Mouse (Mus musculus) CH12.LX (cell line): ENCODE measurements at regions not wholly inside any gene's neighbourhood (a gene's known extent, or its start where the extent isn't known, plus 50 kb on each side); places are given as distances from the start of the nearest gene placed in this dataset.

Source experiments
- DNase-seq: peaks from one replicate; pipeline ENCODE4 v3.0.0-alpha.2; 2013; ENCODE audit errors: extremely low read depth
- H3K27ac ChIP-seq: 2 replicates; pipeline ENCODE4 v1.5.1; 2012; ENCODE audit warnings: low read depth, mild to moderate bottlenecking, control low read depth, moderate library complexity; ENCODE audit not compliant: insufficient read depth
- H3K27me3 ChIP-seq: replicated peaks from 2 replicates; pipeline ENCODE3; 2012; ENCODE audit warnings: inconsistent platforms
- H3K36me3 ChIP-seq, 2 experiments: replicated peaks in 1 of 2; 2 replicates each; pipeline versions ENCODE3 to v1.6.1; 2012; ENCODE audit warnings: inconsistent platforms in 1 of 2, low read length in 1 of 2, mild to moderate bottlenecking in 1 of 2, mixed read lengths in 1 of 2, moderate library complexity in 1 of 2; ENCODE audit not compliant: control insufficient read depth in 1 of 2, insufficient read depth in 1 of 2
- H3K4me1 ChIP-seq, 2 experiments: 2 replicates each; pipeline ENCODE4 v1.6.1; 2012; ENCODE audit warnings: inconsistent platforms in 1 of 2, moderate library complexity in 1 of 2; ENCODE audit not compliant: insufficient read depth in 2 of 2, control insufficient read depth in 1 of 2
- H3K4me2 ChIP-seq: 2 replicates; pipeline ENCODE4 v1.6.1; 2012; ENCODE audit warnings: low read depth, mild to moderate bottlenecking, control low read depth; ENCODE audit not compliant: poor library complexity, insufficient read depth, severe bottlenecking
- H3K4me3 ChIP-seq, 3 experiments: fragments of 150-350 bp in 1 of 3; sonication (generic) in 1 of 3; replicated peaks in 1 of 3; 2 replicates each; pipeline versions ENCODE3 to v1.5.1; 2011 to 2012; ENCODE audit warnings: low read depth in 2 of 3, low read length in 2 of 3, mild to moderate bottlenecking in 2 of 3, moderate library complexity in 2 of 3, control low read depth in 1 of 3, improper control_type of control experiment in 1 of 3, inconsistent platforms in 1 of 3, mixed read lengths in 1 of 3; ENCODE audit not compliant: poor library complexity in 1 of 3
- H3K79me2 ChIP-seq: replicated peaks from 2 replicates; pipeline ENCODE4 v1.6.1; 2012; ENCODE audit warnings: mild to moderate bottlenecking, moderate library complexity; ENCODE audit not compliant: control insufficient read depth, poor library complexity, insufficient read depth, severe bottlenecking; ENCODE audit errors: extremely low read depth
- H3K9ac ChIP-seq: 2 replicates; pipeline ENCODE4 v1.6.1; 2012; ENCODE audit warnings: low read depth, mild to moderate bottlenecking, control low read depth, moderate library complexity; ENCODE audit not compliant: insufficient read depth
- H3K9me3 ChIP-seq: replicated peaks from 2 replicates; pipeline ENCODE3; 2012; ENCODE audit warnings: low read length, inconsistent platforms, mixed read lengths
- CHD1 ChIP-seq: IDR thresholded peaks from 2 replicates; pipeline ENCODE4 v1.6.1; 2012; ENCODE audit warnings: low read depth, low read length, improper control_type of control experiment, inconsistent platforms
- E2F4 ChIP-seq: IDR thresholded peaks from 2 replicates; pipeline ENCODE4 v1.6.1; 2011; ENCODE audit warnings: low read depth, low read length, improper control_type of control experiment; ENCODE audit not compliant: insufficient replicate concordance
- HCFC1 ChIP-seq: IDR thresholded peaks from 2 replicates; pipeline ENCODE4 v1.6.1; 2012; ENCODE audit warnings: low read depth, mild to moderate bottlenecking, inconsistent platforms, low read length, improper control_type of control experiment
- IRF4 ChIP-seq: IDR thresholded peaks from 2 replicates; pipeline ENCODE4 v1.6.1; 2014; ENCODE audit warnings: low read depth, mild to moderate bottlenecking, inconsistent platforms, low read length, improper control_type of control experiment
- MAFK ChIP-seq: IDR thresholded peaks from 2 replicates; pipeline ENCODE4 v1.6.1; 2011; ENCODE audit warnings: low read length, improper control_type of control experiment; ENCODE audit not compliant: insufficient replicate concordance
- MXI1 ChIP-seq: IDR thresholded peaks from 2 replicates; pipeline ENCODE4 v1.6.1; 2011; ENCODE audit warnings: mild to moderate bottlenecking, low read depth, low read length, improper control_type of control experiment
- NELFE ChIP-seq: IDR thresholded peaks from 2 replicates; pipeline ENCODE4 v1.6.1; 2011; ENCODE audit warnings: low read depth, low read length, improper control_type of control experiment
- PAX5 ChIP-seq: IDR thresholded peaks from 2 replicates; pipeline ENCODE4 v1.6.1; 2012; ENCODE audit warnings: low read length, inconsistent platforms, mixed read lengths
- POLR2A ChIP-seq: IDR thresholded peaks from 2 replicates; pipeline ENCODE4 v1.6.1; 2011; ENCODE audit warnings: low read depth, mild to moderate bottlenecking, improper control_type of control experiment, low read length
- POLR2AphosphoS2 ChIP-seq: IDR thresholded peaks from 2 replicates; pipeline ENCODE4 v1.6.1; 2011; ENCODE audit warnings: low read depth, low read length, improper control_type of control experiment
- RCOR1 ChIP-seq: conservative IDR thresholded peaks from 2 replicates; pipeline ENCODE4 v1.6.1; 2012; ENCODE audit warnings: low read depth, mild to moderate bottlenecking, inconsistent platforms, low read length, improper control_type of control experiment
- SIN3A ChIP-seq: IDR thresholded peaks from 2 replicates; pipeline ENCODE4 v1.6.1; 2012; ENCODE audit warnings: low read length, improper control_type of control experiment, inconsistent platforms
- SMC3 ChIP-seq: IDR thresholded peaks from 2 replicates; pipeline ENCODE4 v1.6.1; 2011; ENCODE audit warnings: low read depth, low read length, improper control_type of control experiment
- TCF12 ChIP-seq: IDR thresholded peaks from 2 replicates; pipeline ENCODE4 v1.6.1; 2014; ENCODE audit warnings: low read depth, mild to moderate bottlenecking, inconsistent platforms, low read length, improper control_type of control experiment
- UBTF ChIP-seq: IDR thresholded peaks from 2 replicates; pipeline ENCODE4 v1.6.1; 2012; ENCODE audit warnings: low read depth, mild to moderate bottlenecking, inconsistent platforms, low read length, improper control_type of control experiment, moderate library complexity
- USF1 ChIP-seq: IDR thresholded peaks from 2 replicates; pipeline ENCODE4 v1.6.1; 2014; ENCODE audit warnings: low read depth, mild to moderate bottlenecking, inconsistent platforms, low read length, improper control_type of control experiment
- USF2 ChIP-seq: conservative IDR thresholded peaks from 2 replicates; pipeline ENCODE4 v1.6.1; 2011; ENCODE audit warnings: low read depth, low read length, improper control_type of control experiment
- ZC3H11A ChIP-seq: IDR thresholded peaks from 2 replicates; pipeline ENCODE4 v1.6.1; 2012; ENCODE audit warnings: low read depth, mild to moderate bottlenecking, inconsistent platforms, low read length, improper control_type of control experiment
- ZKSCAN1 ChIP-seq: IDR thresholded peaks from 2 replicates; pipeline ENCODE4 v1.6.1; 2012; ENCODE audit warnings: low read depth, inconsistent platforms, low read length, improper control_type of control experiment, borderline replicate concordance
- ZMIZ1 ChIP-seq: IDR thresholded peaks from 2 replicates; pipeline ENCODE4 v1.6.1; 2012; ENCODE audit warnings: low read depth, mild to moderate bottlenecking, inconsistent platforms, low read length, improper control_type of control experiment
- dilution Hi-C: fragments of 300-500 bp; cut with MboI; formaldehyde crosslinking; loops from 2 replicates; pipeline ENCODE4 v1.14.3; 2020; ENCODE audit warnings: low sequenced_read_pairs; ENCODE audit not compliant: extremely low pct_unique_long_range_greater_than_20kb, extremely low pct_ligation_motif_present
- in situ Hi-C: fragments of 300-500 bp; cut with MboI; formaldehyde crosslinking; loops from 3 replicates; pipeline ENCODE4 v1.14.3; 2019; ENCODE audit warnings: low sequenced_read_pairs, low pct_ligation_motif_present, low pct_unique_long_range_greater_than_20kb, mixed read lengths

- dilution Hi-C loops (no loop called here), in situ Hi-C loops (no loop called here)
- no peak for TF ChIP-seq ZC3H11A
- TF ChIP-seq IRF4, result no peak
- TF ChIP-seq HCFC1, result no peak
- no peak for TF ChIP-seq ZKSCAN1
- Histone ChIP-seq H3K9ac (no peak overlapping the region), H3K27ac (no peak overlapping the region), H3K79me2 (no peaks in the 10 kb centered on the region), H3K27me3 (no peaks in the 10 kb centered on the region), H3K36me3 (no peaks in the 10 kb centered on the region), H3K4me2 (no peak overlapping the region), H3K4me3 (no peak overlapping the region), H3K9me3 (no peaks in the 10 kb centered on the region), H3K4me1 (peaks cover 3 to 4% of the 10 kb centered on the region in 2 experiments; a peak in 3 of 4 replicates)
- no peak for DNase-seq
Observed at GRCm38 (mm10) chr5:73887306-73887958, 180.8 kb downstream of the Usp46 start.

GRCm38 (mm10) chr5:73888391-73888790, 179.8 kb downstream of the Usp46 start:
- Histone ChIP-seq H3K27me3 (no peaks in the 10 kb centered on the region), H3K9me3 (no peaks in the 10 kb centered on the region), H3K4me3 (no peak overlapping the region), H3K4me1 (peaks cover 3 to 4% of the 10 kb centered on the region in 2 experiments; a peak in 3 of 4 replicates), H3K27ac (no peak overlapping the region), H3K36me3 (no peaks in the 10 kb centered on the region), H3K9ac (no peak overlapping the region), H3K4me2 (no peak overlapping the region), H3K79me2 (no peaks in the 10 kb centered on the region)
- in situ Hi-C loops, result no loop called here
- no peak for TF ChIP-seq RCOR1
- no peak for TF ChIP-seq POLR2A
- TF ChIP-seq SIN3A, result no peak
- no peak for TF ChIP-seq NELFE
- TF ChIP-seq ZMIZ1, result no peak
- no peak for TF ChIP-seq CHD1
- TF ChIP-seq MXI1, result no peak
- no peak for TF ChIP-seq MAFK
- TF ChIP-seq TCF12, result no peak
- no peak for TF ChIP-seq UBTF
- TF ChIP-seq SMC3, result no peak
- no peak for TF ChIP-seq POLR2AphosphoS2
- no peak for TF ChIP-seq E2F4
- TF ChIP-seq USF2, result no peak
- no peak for TF ChIP-seq PAX5
- no peak for TF ChIP-seq USF1
- dilution Hi-C loops, result no loop called here
- DNase-seq, result no peak
